ENCODE assay signal across 20 mouse cellular contexts in genomic region chr2:92359301-92359700, GRCm38 (mm10). TPM values are rescaled to one million over a fixed set of nuclear protein-coding genes. Genes with fewer than 3 reads are reported as not detected.
DNase-seq lines count a peak whose midpoint lies in the region; ATAC-seq and TF ChIP-seq lines count a peak whose summit lies in the region.
"Had no signal": no experiment of that assay in that cellular context is flagged by ENCODE, and none has a peak within 500 bp of the region (broad histone marks: within the 10 kb centered on the region; RNA-seq: fewer than 3 reads in every experiment).

No protein-coding gene starts in this region.

- H3K4me2 ChIP-seq in hindbrain, postnatal 0 days (ENCODE audit: low read depth, low read length): no peak overlapping the region
- no peak overlapping the region for H3K4me2 ChIP-seq in hindbrain, embryonic 11.5 days (replicated peaks; ENCODE audit: low read depth, low read length)
- no peak overlapping the region for H3K4me2 ChIP-seq in lung, embryonic 16.5 days (ENCODE audit: low read depth, low read length)
- H3K4me2 ChIP-seq: embryonic facial prominence, embryonic 13.5 days; hindbrain, embryonic 12.5 days; limb, embryonic 13.5 days; midbrain, embryonic 15.5 days had no signal

- no peaks in the 10 kb centered on the region for H3K27me3 ChIP-seq in hindbrain, postnatal 0 days (ENCODE audit: insufficient read depth, low read length)
- H3K27me3 ChIP-seq in hindbrain, embryonic 11.5 days (ENCODE audit: control insufficient read depth, insufficient read depth, low read length): no peaks in the 10 kb centered on the region
- no peaks in the 10 kb centered on the region for H3K27me3 ChIP-seq in lung, embryonic 16.5 days (ENCODE audit: control insufficient read depth, insufficient read depth, low read depth, low read length)
- H3K27me3 ChIP-seq: embryonic facial prominence, embryonic 13.5 days; hindbrain, embryonic 12.5 days; limb, embryonic 13.5 days; midbrain, embryonic 15.5 days had no signal

- no peak overlapping the region for H3K9ac ChIP-seq in hindbrain, postnatal 0 days (replicated peaks; ENCODE audit: low read length)
- no peak overlapping the region for H3K9ac ChIP-seq in hindbrain, embryonic 11.5 days (ENCODE audit: low read depth, low read length)
- no peak overlapping the region for H3K9ac ChIP-seq in lung, embryonic 16.5 days (ENCODE audit: low read length)
- H3K9ac ChIP-seq: embryonic facial prominence, embryonic 13.5 days; hindbrain, embryonic 12.5 days; limb, embryonic 13.5 days; liver, embryonic 14.5 days; midbrain, embryonic 15.5 days had no signal

- H3K9me3 ChIP-seq in hindbrain, postnatal 0 days (ENCODE audit: low read length): no peaks in the 10 kb centered on the region
- H3K9me3 ChIP-seq in hindbrain, embryonic 11.5 days (ENCODE audit: control insufficient read depth, low read length): no peaks in the 10 kb centered on the region
- no peaks in the 10 kb centered on the region for H3K9me3 ChIP-seq in lung, embryonic 16.5 days (ENCODE audit: control insufficient read depth, low read length)
- H3K9me3 ChIP-seq: embryonic facial prominence, embryonic 13.5 days; hindbrain, embryonic 12.5 days; limb, embryonic 13.5 days; midbrain, embryonic 15.5 days had no signal

- no peak for ATAC-seq in hindbrain, postnatal 0 days
- ATAC-seq in hindbrain, embryonic 11.5 days (ENCODE audit: low FRiP score): no peak
- 0 out of 2 replicates have a peak, but pooled peaks have one; percentile 36 for ATAC-seq in lung, embryonic 16.5 days (ENCODE audit: low read depth)
- ATAC-seq: intestine, embryonic 16.5 days; midbrain, embryonic 15.5 days had no signal

- 85% methylated on average over 2 of the region's 2 CpGs for WGBS in hindbrain, postnatal 0 days
- 91% methylated on average over 2 of the region's 2 CpGs for WGBS in hindbrain, embryonic 11.5 days
- 62% methylated on average over 2 of the region's 2 CpGs for WGBS in lung, embryonic 16.5 days

- peak; percentile 48 for DNase-seq in cerebellum, adult 9-10 months
- DNase-seq in cerebellum, adult 9-11 months: no peak
- no peak for DNase-seq in hindbrain, postnatal 0 days (ENCODE audit: low spot score)
- no peak for DNase-seq in hindbrain, embryonic 11.5 days (ENCODE audit: low spot score)
- DNase-seq in kidney, postnatal 14 days: peak; percentile 58
- DNase-seq in yolk sac, embryonic 10.5 days (ENCODE audit: low spot score): no peak
- no peak for DNase-seq in gastrocnemius, postnatal 25 days
- DNase-seq: adrenal gland, postnatal 36 days; B cell, adult 2 months; right cerebral cortex, postnatal 4 days; thymus, postnatal 25 days had no signal

- TF ChIP-seq CTCF in hindbrain, postnatal 0 days (IDR thresholded peaks at IDR 0.05; ENCODE audit: low read depth): no peak

- H3K36me3 ChIP-seq in hindbrain, postnatal 0 days (ENCODE audit: insufficient read depth, low read length): peaks cover 37% of the 10 kb centered on the region
- 0 out of 2 replicates have a peak, but pooled peaks cover 8% of the 10 kb centered on the region for H3K36me3 ChIP-seq in hindbrain, embryonic 11.5 days (ENCODE audit: control insufficient read depth, insufficient read depth, low read length)
- peaks cover 34% of the 10 kb centered on the region for H3K36me3 ChIP-seq in lung, embryonic 16.5 days (ENCODE audit: control insufficient read depth, insufficient read depth, low read length)

- 0 out of 2 replicates have a peak overlapping the region, but pooled peaks have one; percentile 49 for H3K27ac ChIP-seq in hindbrain, postnatal 0 days
- no peak overlapping the region for H3K27ac ChIP-seq in hindbrain, embryonic 11.5 days (ENCODE audit: low read depth, low read length)
- no peak overlapping the region for H3K27ac ChIP-seq in lung, embryonic 16.5 days (ENCODE audit: low read length)
- H3K27ac ChIP-seq: embryonic facial prominence, embryonic 13.5 days; hindbrain, embryonic 12.5 days; limb, embryonic 13.5 days; liver, embryonic 14.5 days; midbrain, embryonic 15.5 days had no signal

- H3K4me3 ChIP-seq in hindbrain, postnatal 0 days (ENCODE audit: low read length): no peak overlapping the region
- no peak overlapping the region for H3K4me3 ChIP-seq in hindbrain, embryonic 11.5 days (ENCODE audit: low read depth, low read length)
- no peak overlapping the region for H3K4me3 ChIP-seq in lung, embryonic 16.5 days (ENCODE audit: low read length)
- H3K4me3 ChIP-seq: embryonic facial prominence, embryonic 13.5 days; hindbrain, embryonic 12.5 days; limb, embryonic 13.5 days; midbrain, embryonic 15.5 days had no signal

- H3K4me1 ChIP-seq in hindbrain, postnatal 0 days (ENCODE audit: insufficient read depth, low read length): no peaks in the 10 kb centered on the region
- H3K4me1 ChIP-seq in hindbrain, embryonic 11.5 days (replicated peaks; ENCODE audit: control insufficient read depth, insufficient read depth, low read length): no peaks in the 10 kb centered on the region
- no peaks in the 10 kb centered on the region for H3K4me1 ChIP-seq in lung, embryonic 16.5 days (replicated peaks; ENCODE audit: control insufficient read depth, insufficient read depth, low read length)
- H3K4me1 ChIP-seq: embryonic facial prominence, embryonic 13.5 days; hindbrain, embryonic 12.5 days; limb, embryonic 13.5 days; midbrain, embryonic 15.5 days had no signal

RNA-seq across cellular contexts. Expression of gene Pex16, which starts 15.2 kb away (rescaled TPM):
- total RNA-seq in hindbrain, postnatal 0 days (2014; rRNA removed): 27.8 and 35.2 TPM in 2 replicates
- polyA plus RNA-seq in hindbrain, postnatal 0 days (2015; fragmentation: Nextera tagmentation; extraction: Ambion mirVana): 44.3 and 48.6 TPM in 2 replicates
- 18.4 and 20.8 TPM in 2 replicates for polyA plus RNA-seq in hindbrain, embryonic 11.5 days (2014; fragmentation: Nextera tagmentation; extraction: Ambion mirVana)
- polyA plus RNA-seq in lung, embryonic 16.5 days (2015; fragmentation: Nextera tagmentation; extraction: Ambion mirVana): 22.0 and 24.5 TPM in 2 replicates
- total RNA-seq in gastrocnemius, postnatal 25 days (2021): 10 to 100 TPM; 16.7 to 18.9 TPM

RNA-seq across cellular contexts. Expression of gene Large2, which starts 15.4 kb away (rescaled TPM):
- 0.11 and 0.16 TPM in 2 replicates for total RNA-seq in hindbrain, postnatal 0 days (2014; rRNA removed)
- 1.8 and 2.1 TPM in 2 replicates for polyA plus RNA-seq in hindbrain, postnatal 0 days (2015; fragmentation: Nextera tagmentation; extraction: Ambion mirVana)
- 4.0 and 4.7 TPM in 2 replicates for polyA plus RNA-seq in hindbrain, embryonic 11.5 days (2014; fragmentation: Nextera tagmentation; extraction: Ambion mirVana)
- 20.4 and 20.9 TPM in 2 replicates for polyA plus RNA-seq in lung, embryonic 16.5 days (2015; fragmentation: Nextera tagmentation; extraction: Ambion mirVana)
- total RNA-seq in gastrocnemius, postnatal 25 days (2021): under 1 TPM; 0.54 to 0.88 TPM
- total RNA-seq: megakaryocyte, adult 5-6 weeks; neutrophil, adult 5-6 weeks had no signal

RNA-seq across cellular contexts. Expression of gene 1700029I15Rik, which starts 23.0 kb away (rescaled TPM):
- 1.6 and 1.8 TPM in 2 replicates for total RNA-seq in hindbrain, postnatal 0 days (2014; rRNA removed)
- 4.0 and 4.9 TPM in 2 replicates for polyA plus RNA-seq in hindbrain, postnatal 0 days (2015; fragmentation: Nextera tagmentation; extraction: Ambion mirVana)
- 2.4 and 3.3 TPM in 2 replicates for polyA plus RNA-seq in hindbrain, embryonic 11.5 days (2014; fragmentation: Nextera tagmentation; extraction: Ambion mirVana)
- polyA plus RNA-seq in lung, embryonic 16.5 days (2015; fragmentation: Nextera tagmentation; extraction: Ambion mirVana): 2.5 and 4.9 TPM in 2 replicates
- total RNA-seq in gastrocnemius, postnatal 25 days (2021): 1 to 10 TPM in 1 of 2 experiments, under 1 TPM in 1; 0.87 to 1.0 TPM

RNA-seq across cellular contexts. Expression of gene Mapk8ip1, which starts 41.8 kb away (rescaled TPM):
- 361 and 373 TPM in 2 replicates for total RNA-seq in hindbrain, postnatal 0 days (2014; rRNA removed)
- 177 and 182 TPM in 2 replicates for polyA plus RNA-seq in hindbrain, postnatal 0 days (2015; fragmentation: Nextera tagmentation; extraction: Ambion mirVana)
- 33.3 and 39.0 TPM in 2 replicates for polyA plus RNA-seq in hindbrain, embryonic 11.5 days (2014; fragmentation: Nextera tagmentation; extraction: Ambion mirVana)
- 8.9 and 11.0 TPM in 2 replicates for polyA plus RNA-seq in lung, embryonic 16.5 days (2015; fragmentation: Nextera tagmentation; extraction: Ambion mirVana)
- 1 to 10 TPM; 7.9 to 9.2 TPM for total RNA-seq in gastrocnemius, postnatal 25 days (2021)
- total RNA-seq: neutrophil, adult 5-6 weeks had no signal

Comparison
In these comparisons a context has a peak if more than half of its experiments do, and no peak if none do; other contexts are left out.
1. DNase-seq: peak in cerebellum, adult 9-10 months (single experiment) and kidney, postnatal 14 days (single experiment); none in cerebellum, adult 9-11 months (single experiment), hindbrain, postnatal 0 days (single experiment), hindbrain, embryonic 11.5 days (single experiment), yolk sac, embryonic 10.5 days (single experiment) and gastrocnemius, postnatal 25 days (single experiment).